Comparison of ENCODE assay signal across 10 mouse cellular contexts in the genomic region with DNA sequence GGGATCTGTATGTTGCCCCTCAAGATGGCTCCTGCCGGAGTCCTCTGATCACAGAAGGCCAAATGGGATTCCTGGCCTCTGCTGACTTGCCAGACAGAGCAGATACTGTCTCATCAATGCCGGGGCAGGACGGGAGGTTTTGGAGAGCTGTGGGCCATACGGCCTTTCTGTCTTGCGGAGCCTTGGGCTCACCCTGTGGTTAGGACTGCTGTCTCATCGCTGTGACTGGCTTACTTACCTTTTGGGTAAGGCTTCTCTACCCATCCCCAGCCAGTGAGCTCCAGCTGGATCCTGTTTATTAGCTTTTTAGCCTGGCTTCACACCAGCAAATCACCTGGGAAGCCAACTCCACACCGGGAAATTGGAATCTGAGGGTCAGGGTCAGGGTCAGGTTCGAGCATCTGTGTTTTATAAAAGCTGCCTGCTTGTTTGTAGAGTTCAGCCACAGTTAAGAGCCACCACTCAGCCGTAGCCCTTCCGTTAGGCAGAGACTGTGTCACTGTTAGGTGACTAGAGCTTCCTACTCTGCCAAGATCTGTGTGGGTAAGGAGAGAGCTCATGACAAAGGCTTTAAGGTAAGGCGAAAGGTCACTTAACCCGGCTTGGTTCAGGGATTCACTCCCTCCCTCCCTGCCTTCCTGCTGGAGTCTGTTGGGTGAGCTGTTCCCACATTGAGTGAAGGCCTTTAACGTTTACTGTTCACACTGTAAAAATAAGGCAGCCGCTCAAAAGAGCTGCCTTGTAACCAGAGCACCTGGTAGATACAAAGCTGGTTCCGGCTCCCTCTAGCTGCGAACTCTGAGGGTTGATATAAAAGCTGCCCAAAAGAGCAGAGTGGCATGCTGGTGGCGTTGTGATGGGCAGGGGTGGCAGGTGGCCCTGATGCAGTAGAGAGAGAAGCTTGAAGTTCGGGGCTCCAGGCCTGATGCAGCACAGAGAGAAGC.
DNase-seq lines count a peak whose midpoint lies in the region; ATAC-seq and TF ChIP-seq lines count a peak whose summit lies in the region.
"Had no signal": no experiment of that assay in that cellular context is flagged by ENCODE, and none has a peak within 500 bp of the region (broad histone marks: within the 10 kb centered on the region; RNA-seq: fewer than 3 reads in every experiment).

No protein-coding gene starts in this region.

- peak; percentile 16 for TF ChIP-seq CTCF in ES-Bruce4 (IDR thresholded peaks at IDR 0.05; ENCODE audit: low read depth, low read length)

- no peak for DNase-seq in heart, adult 18-20 months
- no peak for DNase-seq in spleen, postnatal 10 days (ENCODE audit: low spot score in 2 of 2)
- no peak for DNase-seq in cerebellum, adult 9-10 months
- DNase-seq in cerebellum, postnatal 4 days (ENCODE audit: low spot score in 2 of 2): no peak

- H3K27ac ChIP-seq in heart, embryonic 16.5 days (ENCODE audit: low read length): 0 out of 2 replicates have a peak overlapping the region, but pooled peaks have one; percentile 23
- peak overlapping the region; percentile 83 for H3K27ac ChIP-seq in ES-Bruce4 (ENCODE audit: insufficient read depth, low read length)
- peak overlapping the region; percentile 63 for H3K27ac ChIP-seq in embryonic facial prominence, embryonic 15.5 days (replicated peaks)
- H3K27ac ChIP-seq: stomach, embryonic 15.5 days had no signal

- no peaks in the 10 kb centered on the region for H3K27me3 ChIP-seq in heart, embryonic 16.5 days (ENCODE audit: control insufficient read depth, insufficient read depth, low read length)
- no peaks in the 10 kb centered on the region for H3K27me3 ChIP-seq in ES-Bruce4 (ENCODE audit: control insufficient read depth, insufficient read depth, low read length, poor library complexity, severe bottlenecking)
- no peaks in the 10 kb centered on the region for H3K27me3 ChIP-seq in embryonic facial prominence, embryonic 15.5 days
- H3K27me3 ChIP-seq: stomach, embryonic 15.5 days had no signal

- H3K4me3 ChIP-seq in heart, embryonic 16.5 days (ENCODE audit: low read length): no peak overlapping the region
- no peak overlapping the region for H3K4me3 ChIP-seq in ES-Bruce4 (ENCODE audit: low read depth, low read length)
- H3K4me3 ChIP-seq in embryonic facial prominence, embryonic 15.5 days (replicated peaks): no peak overlapping the region
- H3K4me3 ChIP-seq: megakaryocyte, embryonic 14.5 days; stomach, embryonic 15.5 days had no signal

- no peaks in the 10 kb centered on the region for H3K36me3 ChIP-seq in heart, embryonic 16.5 days (ENCODE audit: control insufficient read depth, insufficient read depth)
- H3K36me3 ChIP-seq in ES-Bruce4 (ENCODE audit: control insufficient read depth, insufficient read depth, low read length, poor library complexity, severe bottlenecking): no peaks in the 10 kb centered on the region
- no peaks in the 10 kb centered on the region for H3K36me3 ChIP-seq in embryonic facial prominence, embryonic 15.5 days
- H3K36me3 ChIP-seq: stomach, embryonic 15.5 days had no signal

- H3K9ac ChIP-seq in heart, embryonic 16.5 days (ENCODE audit: low read length): no peak overlapping the region
- peak overlapping the region; percentile 41 for H3K9ac ChIP-seq in ES-Bruce4 (ENCODE audit: low read depth, poor library complexity, severe bottlenecking)
- no peak overlapping the region for H3K9ac ChIP-seq in embryonic facial prominence, embryonic 15.5 days
- H3K9ac ChIP-seq: stomach, embryonic 15.5 days had no signal

- 70% methylated on average over 18 of the region's 18 CpGs for WGBS in heart, embryonic 16.5 days
- WGBS in embryonic facial prominence, embryonic 15.5 days: 48% methylated on average over 18 of the region's 18 CpGs

- ATAC-seq in heart, embryonic 16.5 days (replicated peaks; ENCODE audit: extremely low read depth, insufficient read depth, low FRiP score): no peak
- no peak for ATAC-seq in embryonic facial prominence, embryonic 15.5 days (ENCODE audit: insufficient number of reproducible peaks, low FRiP score, low TSS enrichment, low read depth)
- ATAC-seq in megakaryocyte-erythroid progenitor cell, adult 5-6 weeks (replicated peaks; ENCODE audit: low FRiP score, low TSS enrichment, poor library complexity, severe bottlenecking): 0 out of 2 replicates have a peak, but pooled peaks have one; percentile 18

- no peak for TF ChIP-seq POLR2A in ES-Bruce4 (IDR thresholded peaks at IDR 0.05; ENCODE audit: insufficient read depth, low read length)

- no peak overlapping the region for H3K4me2 ChIP-seq in heart, embryonic 16.5 days (ENCODE audit: low read depth, low read length)
- no peak overlapping the region for H3K4me2 ChIP-seq in embryonic facial prominence, embryonic 15.5 days (replicated peaks)
- H3K4me2 ChIP-seq: stomach, embryonic 15.5 days had no signal

- no peaks in the 10 kb centered on the region for H3K4me1 ChIP-seq in heart, embryonic 16.5 days (ENCODE audit: control insufficient read depth, insufficient read depth, low read length)
- H3K4me1 ChIP-seq in ES-Bruce4 (ENCODE audit: control insufficient read depth, insufficient read depth, low read length): peaks cover 3% of the 10 kb centered on the region
- H3K4me1 ChIP-seq in embryonic facial prominence, embryonic 15.5 days: peaks cover 15% of the 10 kb centered on the region
- H3K4me1 ChIP-seq: megakaryocyte, embryonic 14.5 days; stomach, embryonic 15.5 days had no signal

- no peak for TF ChIP-seq EP300 in ES-Bruce4 (IDR thresholded peaks at IDR 0.05; ENCODE audit: insufficient read depth, low read depth, low read length)

- no peaks in the 10 kb centered on the region for H3K9me3 ChIP-seq in heart, embryonic 16.5 days (replicated peaks; ENCODE audit: control insufficient read depth, low read length)
- no peaks in the 10 kb centered on the region for H3K9me3 ChIP-seq in ES-Bruce4 (replicated peaks; ENCODE audit: control insufficient read depth, insufficient read depth, low read length, poor library complexity, severe bottlenecking)
- H3K9me3 ChIP-seq in embryonic facial prominence, embryonic 15.5 days (replicated peaks): no peaks in the 10 kb centered on the region
- H3K9me3 ChIP-seq: megakaryocyte, embryonic 14.5 days; stomach, embryonic 15.5 days had no signal

Comparison
In these comparisons a context has a peak if more than half of its experiments do, and no peak if none do; other contexts are left out.
1. H3K27ac ChIP-seq: peak in every context shown above with its lines; median percentile 83 in ES-Bruce4; 63 in embryonic facial prominence, embryonic 15.5 days; 23 in heart, embryonic 16.5 days.